Mouse (Mus musculus): Measurements from ENCODE around the gene Vip. TPM values are rescaled to one million over a fixed set of nuclear protein-coding genes. Genes with fewer than 3 reads are reported as not detected.

Vip gene
- total and polyA plus RNA-seq, 3 experiments, result not detected

- Histone ChIP-seq H3K27ac (ENCODE audit: control insufficient read depth, low read depth, low read length) (no peak overlapping the region), H3K9me3 (replicated peaks; ENCODE audit: insufficient read depth, low read length) (no peaks in the 10 kb centered on the region), H3K9ac (ENCODE audit: control insufficient read depth, low read depth, low read length, poor library complexity, severe bottlenecking) (no peak overlapping the region), H3K36me3 (ENCODE audit: control insufficient read depth in 1 of 2, insufficient read depth in 2 of 2, low read length in 2 of 2) (no peaks in the 10 kb centered on the region), H3K4me3 (ENCODE audit: control insufficient read depth in 1 of 2, insufficient read depth in 1 of 2, low read depth in 2 of 2, low read length in 2 of 2) (no peak overlapping the region), H3K4me1 (ENCODE audit: control insufficient read depth in 1 of 2, insufficient read depth in 2 of 2, low read length in 2 of 2) (no peaks in the 10 kb centered on the region), H3K79me2 (ENCODE audit: control insufficient read depth, insufficient read depth, low read length, poor library complexity) (no peaks in the 10 kb centered on the region), H3K27me3 (ENCODE audit: control insufficient read depth in 1 of 2, insufficient read depth in 2 of 2, low read length in 2 of 2) (peaks cover 4 to 6% of the 10 kb centered on the region in 2 experiments)
- DNase-seq (ENCODE audit: low read depth, low spot score), result peak; percentile 49
- peak; percentile 57 for TF ChIP-seq RAD21 (IDR thresholded peaks at IDR 0.05; ENCODE audit: low read depth, low read length)
- peak; percentile 35; the same call in 1 of the 2 replicates for TF ChIP-seq ZC3H11A (IDR thresholded peaks at IDR 0.05; ENCODE audit: low read depth, low read length)
- no peak for TF ChIP-seq POLR2AphosphoS5 (IDR thresholded peaks at IDR 0.05; ENCODE audit: borderline replicate concordance, low read depth, low read length)
- TF ChIP-seq CTCF (IDR thresholded peaks at IDR 0.05 in 2 of 3, conservative IDR thresholded peaks at IDR 0.05 in 1 of 3; ENCODE audit: control insufficient read depth in 1 of 3, insufficient read depth in 1 of 3, low read depth in 2 of 3, low read length in 3 of 3, poor library complexity in 1 of 3, severe bottlenecking in 1 of 3), result peak in 1 of 3 experiments; percentile 61; a peak in 3 of 6 replicates
- peak; percentile 50 for TF ChIP-seq SMC3 (IDR thresholded peaks at IDR 0.05; ENCODE audit: low read depth, low read length)
Observed at GRCm38 (mm10) chr10:5634336-5634735, 4.7 kb upstream of the Vip start.

GRCm38 (mm10) chr10:5637322-5637721 is 1.7 kb upstream of the Vip start:
- peaks cover 4 to 6% of the 10 kb centered on the region in 2 experiments for H3K27me3 ChIP-seq (ENCODE audit: control insufficient read depth in 1 of 2, insufficient read depth in 2 of 2, low read length in 2 of 2)
- H3K79me2 ChIP-seq (ENCODE audit: control insufficient read depth, insufficient read depth, low read length, poor library complexity), result no peaks in the 10 kb centered on the region
- no peak for TF ChIP-seq HCFC1 (IDR thresholded peaks at IDR 0.05; ENCODE audit: low read depth, low read length)
- TF ChIP-seq KAT2A (conservative IDR thresholded peaks at IDR 0.05; ENCODE audit: low read depth, low read length), result no peak
- no peak for TF ChIP-seq GABPA (IDR thresholded peaks at IDR 0.05; ENCODE audit: low read depth, low read length)
- TF ChIP-seq NELFE (IDR thresholded peaks at IDR 0.05; ENCODE audit: low read depth, low read length), result no peak
- no peak for TF ChIP-seq RCOR1 (IDR thresholded peaks at IDR 0.05; ENCODE audit: low read depth, low read length)
- no peak; a peak in 1 of 6 replicates for TF ChIP-seq CTCF (IDR thresholded peaks at IDR 0.05 in 2 of 3, conservative IDR thresholded peaks at IDR 0.05 in 1 of 3; ENCODE audit: control insufficient read depth in 1 of 3, insufficient read depth in 1 of 3, low read depth in 2 of 3, low read length in 3 of 3, poor library complexity in 1 of 3, severe bottlenecking in 1 of 3)
- no peak for TF ChIP-seq BHLHE40 (IDR thresholded peaks at IDR 0.05; ENCODE audit: borderline replicate concordance, low read depth, low read length)
- TF ChIP-seq ZC3H11A (IDR thresholded peaks at IDR 0.05; ENCODE audit: low read depth, low read length), result no peak
- no peak for TF ChIP-seq E2F4 (IDR thresholded peaks at IDR 0.05; ENCODE audit: borderline replicate concordance, low read depth, low read length)
- no peak for TF ChIP-seq JUND (IDR thresholded peaks at IDR 0.05; ENCODE audit: low read depth, low read length)
- no peak for TF ChIP-seq ETS1 (IDR thresholded peaks at IDR 0.05; ENCODE audit: low read depth, low read length)
- TF ChIP-seq MAFK (IDR thresholded peaks at IDR 0.05; ENCODE audit: borderline replicate concordance, low read depth, low read length), result no peak
- H3K4me1 ChIP-seq (ENCODE audit: control insufficient read depth in 1 of 2, insufficient read depth in 2 of 2, low read length in 2 of 2), result no peaks in the 10 kb centered on the region
- H3K27ac ChIP-seq (ENCODE audit: control insufficient read depth, low read depth, low read length), result no peak overlapping the region
- no peaks in the 10 kb centered on the region for H3K36me3 ChIP-seq (ENCODE audit: control insufficient read depth in 1 of 2, insufficient read depth in 2 of 2, low read length in 2 of 2)
- DNase-seq (ENCODE audit: low read depth, low spot score), result no peak
- no peak overlapping the region for H3K9ac ChIP-seq (ENCODE audit: control insufficient read depth, low read depth, low read length, poor library complexity, severe bottlenecking)
- H3K9me3 ChIP-seq (replicated peaks; ENCODE audit: insufficient read depth, low read length), result no peaks in the 10 kb centered on the region
- no peak overlapping the region for H3K4me3 ChIP-seq (ENCODE audit: control insufficient read depth in 1 of 2, insufficient read depth in 1 of 2, low read depth in 2 of 2, low read length in 2 of 2)

Data from MEL (cell line).